Mouse (Mus musculus): ENCODE measurements at regions not wholly inside any gene's neighbourhood (a gene's known extent, or its start where the extent isn't known, plus 50 kb on each side); places are given as distances from the start of the nearest gene placed in this dataset.

- no peak for ATAC-seq (ENCODE audit: low FRiP score)
- no peaks in the 10 kb centered on the region for H3K4me1 ChIP-seq
- H3K9ac ChIP-seq, result no peak overlapping the region
- no peak overlapping the region for H3K27ac ChIP-seq
- H3K4me2 ChIP-seq (replicated peaks), result no peak overlapping the region
- H3K9me3 ChIP-seq (replicated peaks), result peaks cover 8% of the 10 kb centered on the region
- no peaks in the 10 kb centered on the region for H3K27me3 ChIP-seq
- H3K36me3 ChIP-seq, result no peaks in the 10 kb centered on the region
- no peak overlapping the region for H3K4me3 ChIP-seq
Measured at GRCm38 (mm10) chr16:47599476-47599875, 684.1 kb upstream of the Dppa4 start.

All from hindbrain, embryonic 12.5 days (tissue).